Mouse (Mus musculus) megakaryocyte, embryonic 14.5 days (primary cell): ENCODE results near the gene Crybb2.

ENCODE experiments used
- FLI1 ChIP-seq: IDR thresholded peaks from 2 replicates; pipeline ENCODE4 v1.6.1; 2012; ENCODE audit warnings: low read length, inconsistent platforms, mixed read lengths
- GATA1 ChIP-seq: IDR thresholded peaks from 3 replicates; pipeline ENCODE4 v1.6.1; 2012; ENCODE audit warnings: mixed read lengths, low read length, inconsistent platforms, borderline replicate concordance

- TF ChIP-seq GATA1 (no peak), FLI1 (no peak)
These were observed 54.5 kb downstream of the Crybb2 start, which contains the start of gene Grk3 for GRCm38 (mm10) chr5:113015236-113016061.
